Mouse (Mus musculus) myocyte (in vitro differentiated cells): ENCODE data around the gene Usp15. TPM values are rescaled to one million over a fixed set of nuclear protein-coding genes. Genes with fewer than 3 reads are reported as not detected.
"Not testable (repeated sequence)": the region's sequence is repeated elsewhere in the genome, so short reads cannot be mapped to it uniquely, and the experiment has no call there.

Experiments
- H3K27me3 ChIP-seq: one replicate; pipeline ENCODE4 v1.6.1; 2011; ENCODE audit not compliant: control insufficient read depth, insufficient read depth, insufficient read length
- H3K36me3 ChIP-seq: one replicate; pipeline ENCODE4 v1.6.1; 2011; ENCODE audit not compliant: control insufficient read depth, insufficient read depth
- H3K4me2 ChIP-seq: one replicate; pipeline ENCODE4 v1.6.1; 2011; ENCODE audit warnings: low read depth, control low read depth
- H3K4me3 ChIP-seq: one replicate; pipeline ENCODE4 v1.5.1; 2011; ENCODE audit warnings: mild to moderate bottlenecking, control low read depth, moderate library complexity
- H3K79me2 ChIP-seq: one replicate; pipeline ENCODE4 v1.6.1; 2011; ENCODE audit not compliant: control insufficient read depth, insufficient read depth
- H3ac ChIP-seq: one replicate; pipeline ENCODE4 v1.6.1; 2011; ENCODE audit not compliant: control insufficient read depth, insufficient read length
- CEBPB ChIP-seq: IDR thresholded peaks from 2 replicates; pipeline ENCODE4 v1.6.1; 2011; ENCODE audit warnings: mild to moderate bottlenecking, moderate library complexity; ENCODE audit not compliant: poor library complexity, insufficient read depth, severe bottlenecking
- E2F4 ChIP-seq: IDR thresholded peaks from one replicate; pipeline ENCODE4 v1.6.1; 2011; ENCODE audit warnings: mild to moderate bottlenecking, control low read depth, moderate library complexity; ENCODE audit not compliant: insufficient read depth
- MAX ChIP-seq: IDR thresholded peaks from one replicate; pipeline ENCODE4 v1.6.1; 2011; ENCODE audit warnings: low read depth, mild to moderate bottlenecking, control low read depth
- MYOD1 ChIP-seq, 3 experiments: IDR thresholded peaks; one replicate each; pipeline ENCODE4 v1.6.1; 2011; ENCODE audit warnings: control low read depth in 2 of 3, low read depth in 2 of 3, mild to moderate bottlenecking in 2 of 3, moderate library complexity in 1 of 3; ENCODE audit not compliant: insufficient read length in 2 of 3, control insufficient read depth in 1 of 3
- MYOG ChIP-seq, 3 experiments: IDR thresholded peaks; one replicate each; pipeline ENCODE4 v1.6.1; 2011; ENCODE audit warnings: control low read depth in 2 of 3, low read depth in 2 of 3, mild to moderate bottlenecking in 2 of 3; ENCODE audit not compliant: insufficient read length in 2 of 3, control insufficient read depth in 1 of 3, insufficient read depth in 1 of 3
- POLR2A ChIP-seq: IDR thresholded peaks from one replicate; pipeline ENCODE4 v1.6.1; 2011; ENCODE audit warnings: low read depth, mild to moderate bottlenecking, control low read depth, moderate library complexity; ENCODE audit not compliant: insufficient read length
- POLR2AphosphoS2 ChIP-seq: IDR thresholded peaks from one replicate; pipeline ENCODE4 v1.6.1; 2011; ENCODE audit warnings: low read depth, control low read depth; ENCODE audit not compliant: insufficient read length
- REST ChIP-seq: IDR thresholded peaks from one replicate; pipeline ENCODE4 v1.6.1; 2011; ENCODE audit warnings: mild to moderate bottlenecking, control low read depth, moderate library complexity; ENCODE audit not compliant: insufficient read depth, insufficient read length
- SRF ChIP-seq: IDR thresholded peaks from one replicate; pipeline ENCODE4 v1.6.1; 2011; ENCODE audit warnings: low read depth; ENCODE audit not compliant: control insufficient read depth, insufficient read length
- TCF12 ChIP-seq: IDR thresholded peaks from one replicate; pipeline ENCODE4 v1.6.1; 2011; ENCODE audit warnings: mild to moderate bottlenecking, control low read depth; ENCODE audit not compliant: poor library complexity, insufficient read depth, severe bottlenecking
- TCF3 ChIP-seq: IDR thresholded peaks from one replicate; pipeline ENCODE4 v1.6.1; 2011; ENCODE audit warnings: low read depth, control low read depth; ENCODE audit not compliant: insufficient read length
- USF1 ChIP-seq: IDR thresholded peaks from one replicate; pipeline ENCODE4 v1.6.1; 2011; ENCODE audit warnings: low read depth, mild to moderate bottlenecking, control low read depth, moderate library complexity
- polyA plus RNA-seq: library from polyadenylated mRNA; unstranded; fragments of >200 nt; fragmentation: generic; extraction: Trizol; gene quantifications from one replicate; pipeline ENCODE4 v1.2.1, GENCODE M21; 2012; ENCODE audit warnings: missing spikeins

Usp15 gene
- polyA plus RNA-seq, 1 experiment: 18.7 TPM

- Histone ChIP-seq H3K4me3 (no peak overlapping the region), H3K79me2 (no peaks in the 10 kb centered on the region), H3K36me3 (no peaks in the 10 kb centered on the region), H3ac (no peak overlapping the region), H3K4me2 (no peak overlapping the region), H3K27me3 (no peaks in the 10 kb centered on the region)
- TF ChIP-seq TCF12 (no peak), MAX (no peak), USF1 (no peak), MYOD1 (IDR thresholded peaks at IDR 0.05; ENCODE audit: control insufficient read depth in 1 of 3, insufficient read length in 2 of 3, low read depth in 2 of 3) (no peak), E2F4 (no peak), MYOG (IDR thresholded peaks at IDR 0.05; ENCODE audit: control insufficient read depth in 1 of 3, insufficient read depth in 1 of 3, insufficient read length in 2 of 3, low read depth in 2 of 3) (no peak), POLR2A (no peak), SRF (no peak), CEBPB (no peak), TCF3 (no peak), POLR2AphosphoS2 (no peak), REST (no peak)
Measured at GRCm38 (mm10) chr10:123206074-123206473, 9.3 kb upstream of the Usp15 start.

GRCm38 (mm10) chr10:123205364-123205763, 8.6 kb upstream of the Usp15 start:
- H3K27me3 ChIP-seq, H3K36me3 ChIP-seq, H3ac ChIP-seq, H3K4me3 ChIP-seq, H3K79me2 ChIP-seq, H3K4me2 ChIP-seq: not testable (repeated sequence)

- H3K79me2 ChIP-seq: no peaks in the 10 kb centered on the region
- no peak overlapping the region for H3ac ChIP-seq
- H3K4me3 ChIP-seq: no peak overlapping the region
- no peak overlapping the region for H3K4me2 ChIP-seq
- H3K36me3 ChIP-seq: no peaks in the 10 kb centered on the region
- TF ChIP-seq SRF: no peak
- TF ChIP-seq TCF3: no peak
- no peak for TF ChIP-seq MYOG (IDR thresholded peaks at IDR 0.05; ENCODE audit: control insufficient read depth in 1 of 3, insufficient read depth in 1 of 3, insufficient read length in 2 of 3, low read depth in 2 of 3)
- TF ChIP-seq CEBPB: no peak
- TF ChIP-seq E2F4: no peak
- no peaks in the 10 kb centered on the region for H3K27me3 ChIP-seq
Measured at GRCm38 (mm10) chr10:123201981-123202758, 5.4 kb upstream of the Usp15 start.

- Histone ChIP-seq H3K4me3 (no peak overlapping the region), H3K4me2 (no peak overlapping the region)
- TF ChIP-seq POLR2AphosphoS2: no peak
- no peak for TF ChIP-seq TCF12
- no peak for TF ChIP-seq POLR2A
- no peak for TF ChIP-seq E2F4
- TF ChIP-seq REST: no peak
- no peak for TF ChIP-seq TCF3
- TF ChIP-seq MYOG (IDR thresholded peaks at IDR 0.05; ENCODE audit: control insufficient read depth in 1 of 3, insufficient read depth in 1 of 3, insufficient read length in 2 of 3, low read depth in 2 of 3): no peak
- no peak for TF ChIP-seq CEBPB
- no peak for TF ChIP-seq MAX
Measured at GRCm38 (mm10) chr10:123201436-123201835, 4.6 kb upstream of the Usp15 start.

GRCm38 (mm10) chr10:123200996-123201395, 4.2 kb upstream of the Usp15 start:
- H3K27me3 ChIP-seq: no peaks in the 10 kb centered on the region
- H3K79me2 ChIP-seq: peaks cover 3% of the 10 kb centered on the region
- no peaks in the 10 kb centered on the region for H3K36me3 ChIP-seq
- no peak overlapping the region for H3K4me3 ChIP-seq
- H3K4me2 ChIP-seq: no peak overlapping the region
- H3ac ChIP-seq: no peak overlapping the region
- TF ChIP-seq POLR2AphosphoS2 (no peak), SRF (no peak), REST (no peak), POLR2A (no peak)

More at GRCm38 (mm10) chr10:123201436-123201835, 4.6 kb upstream of the Usp15 start:
- H3ac ChIP-seq: no peak overlapping the region
- no peaks in the 10 kb centered on the region for H3K36me3 ChIP-seq
- H3K27me3 ChIP-seq: no peaks in the 10 kb centered on the region
- H3K79me2 ChIP-seq: no peaks in the 10 kb centered on the region
